Mouse (Mus musculus) frontal cortex, postnatal 10 days (tissue): ENCODE measurements at regions not wholly inside any gene's neighbourhood (a gene's known extent, or its start where the extent isn't known, plus 50 kb on each side); places are given as distances from the start of the nearest gene placed in this dataset.
A peak's percentile ranks its signal among the peaks of the same experiment; 100 is the strongest.

Source experiments
- DNase-seq, 2 experiments: peaks; one replicate each; pipeline ENCODE4 v3.0.0; 2022; ENCODE audit warnings: low spot score in 2 of 2, mixed read lengths in 1 of 2

DNA sequence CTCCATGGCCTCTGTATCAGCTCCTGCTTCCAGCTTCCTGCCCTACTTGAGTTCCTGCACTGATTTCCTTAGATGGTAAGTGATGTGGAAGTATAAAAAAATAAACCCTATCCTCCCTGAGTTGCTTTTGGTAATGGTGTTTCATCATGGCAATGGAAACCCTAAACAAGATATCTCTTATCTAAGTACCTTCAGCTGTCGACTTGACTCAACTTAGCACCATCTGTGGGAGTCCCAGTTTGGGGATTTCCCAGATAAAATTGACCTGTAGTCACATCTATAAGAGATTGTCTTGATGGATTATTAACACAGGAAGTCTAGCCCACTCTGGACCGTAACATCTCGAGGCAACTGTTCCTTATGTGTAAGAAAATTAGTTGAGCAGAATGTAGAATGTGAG lies 570.2 kb upstream of the Gm10306 start:
- no peak for DNase-seq

DNA sequence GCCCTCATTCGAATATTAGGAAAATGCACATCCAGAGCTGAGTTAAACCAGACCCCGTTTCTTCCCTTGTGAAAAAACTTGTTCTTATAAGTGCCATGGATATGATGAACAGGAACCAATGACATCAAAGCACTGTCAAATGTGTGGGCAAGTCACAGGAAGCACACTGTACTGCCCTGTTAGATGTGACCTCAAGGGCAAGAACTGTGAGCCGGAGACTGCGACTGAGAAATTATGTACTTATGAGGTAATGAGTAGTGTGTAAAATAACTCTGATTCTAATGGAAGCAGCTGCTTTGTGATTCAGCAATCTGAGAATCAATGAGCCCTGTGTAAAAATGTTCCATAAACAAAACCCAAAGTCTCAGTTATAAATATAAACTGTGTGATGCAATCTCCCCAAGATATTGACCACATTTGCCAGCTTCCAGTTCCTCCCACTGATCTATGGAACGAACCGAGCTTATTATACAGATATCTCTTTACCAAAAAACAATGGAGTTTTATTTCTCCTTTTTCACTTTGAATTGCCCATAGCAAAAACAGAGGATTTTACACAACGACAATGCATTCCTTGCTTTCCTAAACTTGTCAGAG lies 566.0 kb upstream of the Gm10306 start:
- no peak for DNase-seq

- DNase-seq, result no peak
Observed at GRCm38 (mm10) chr4:94005818-94006217, 550.5 kb upstream of the Gm10306 start.

DNA sequence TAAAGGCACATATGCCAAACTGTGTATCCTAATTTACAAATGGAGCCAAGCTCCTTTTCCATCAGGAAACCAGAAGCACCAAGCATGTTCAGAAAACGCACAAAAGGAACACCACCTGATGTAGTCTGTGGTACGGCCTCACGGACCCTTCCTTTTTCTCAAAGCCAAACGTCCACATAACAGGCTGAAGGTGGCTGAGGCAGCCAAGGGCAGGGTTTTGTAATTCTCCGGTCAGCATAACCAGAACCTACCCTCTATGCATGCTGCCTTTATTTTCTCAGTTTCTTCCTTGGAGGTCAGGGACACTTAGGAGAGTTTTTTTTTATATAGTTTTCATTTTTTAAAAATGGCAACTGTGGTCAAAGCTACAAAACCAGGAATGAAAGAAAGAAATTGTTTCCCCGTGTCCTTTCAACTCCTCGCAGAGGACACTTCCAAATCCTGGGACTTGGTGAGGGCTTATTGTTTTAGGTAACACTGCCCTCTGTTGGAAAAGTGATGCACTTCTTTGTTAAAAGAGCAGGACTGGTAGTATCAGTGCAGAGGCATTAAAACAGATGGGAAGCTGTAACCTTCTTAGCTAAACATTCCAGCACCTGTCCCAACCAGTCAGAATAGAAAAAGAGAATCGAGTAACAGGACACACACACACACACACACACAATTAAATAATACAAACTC lies 549.1 kb upstream of the Gm10306 start:
- DNase-seq, result peak; percentile 6 to 12

DNA sequence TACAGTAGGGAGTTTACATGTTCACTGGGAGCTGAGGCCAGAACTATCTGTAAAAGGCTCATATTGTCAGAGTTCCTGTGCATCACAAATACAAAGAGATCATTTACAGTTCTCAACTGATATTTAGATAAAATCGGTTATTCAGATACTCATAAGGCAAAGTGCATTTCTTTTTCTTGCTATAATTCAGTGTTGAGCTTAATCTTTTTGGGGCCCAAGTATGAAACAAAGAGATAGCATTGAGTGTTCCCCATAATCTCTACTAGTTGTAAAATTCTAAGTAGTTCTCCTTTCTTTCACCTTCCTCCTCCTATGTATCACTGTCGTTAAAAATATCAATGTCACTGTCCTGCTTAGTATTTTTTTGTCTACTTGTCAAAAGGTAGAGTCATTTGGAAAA lies 540.6 kb upstream of the Gm10306 start:
- no peak for DNase-seq

DNA sequence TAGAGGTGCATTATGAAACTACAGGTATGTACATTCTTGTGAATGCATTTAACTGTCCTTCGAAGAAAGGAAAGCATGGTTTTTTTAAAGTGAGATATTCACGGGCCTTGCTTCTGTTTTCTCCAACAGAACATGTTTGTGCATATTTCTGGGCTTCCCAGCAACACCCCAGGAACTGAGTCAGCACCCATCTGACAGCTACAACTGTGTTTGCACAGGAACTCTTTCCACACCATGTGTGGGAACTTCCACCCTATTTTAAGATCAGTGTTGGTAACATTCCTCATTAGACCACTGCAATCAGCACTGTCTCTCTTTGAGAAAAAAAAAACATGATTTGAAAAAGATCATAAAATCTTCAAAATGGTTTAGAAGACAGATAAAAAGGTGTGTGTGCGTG lies 538.6 kb upstream of the Gm10306 start:
- DNase-seq, result peak; percentile 5 to 17

DNA sequence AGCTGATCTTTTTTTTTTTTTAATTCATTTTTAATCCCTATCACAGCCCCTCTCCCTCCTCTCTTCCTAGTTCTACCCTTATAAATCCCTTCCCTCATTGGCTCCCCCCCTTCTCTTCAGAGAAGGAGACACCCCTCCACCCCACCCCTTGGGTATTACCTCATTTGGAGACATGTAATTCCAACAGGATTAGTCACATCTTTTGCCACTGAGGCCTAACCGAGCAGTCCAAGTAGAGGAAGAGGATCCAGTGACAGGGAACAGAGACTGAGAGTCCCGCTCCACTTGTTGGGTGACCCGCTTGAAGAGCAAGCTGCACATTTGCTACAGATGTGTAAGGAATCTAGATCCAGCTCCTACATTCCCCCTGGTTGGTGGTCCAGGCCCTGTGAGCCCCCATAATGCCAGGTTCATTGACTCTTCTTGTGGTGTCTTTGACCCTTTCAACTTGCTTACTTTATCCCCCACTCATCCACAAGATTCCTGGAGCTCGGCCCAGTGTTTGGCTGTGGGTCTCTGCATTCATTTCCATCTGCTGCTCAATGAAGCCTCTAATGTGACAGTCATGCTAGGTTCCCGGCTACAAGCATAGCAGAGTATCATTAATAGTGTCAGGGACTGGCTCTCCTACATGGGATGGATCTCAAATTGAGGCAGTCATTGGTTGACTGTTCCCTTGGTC lies 506.6 kb upstream of the Gm10306 start:
- DNase-seq, result no peak

DNA sequence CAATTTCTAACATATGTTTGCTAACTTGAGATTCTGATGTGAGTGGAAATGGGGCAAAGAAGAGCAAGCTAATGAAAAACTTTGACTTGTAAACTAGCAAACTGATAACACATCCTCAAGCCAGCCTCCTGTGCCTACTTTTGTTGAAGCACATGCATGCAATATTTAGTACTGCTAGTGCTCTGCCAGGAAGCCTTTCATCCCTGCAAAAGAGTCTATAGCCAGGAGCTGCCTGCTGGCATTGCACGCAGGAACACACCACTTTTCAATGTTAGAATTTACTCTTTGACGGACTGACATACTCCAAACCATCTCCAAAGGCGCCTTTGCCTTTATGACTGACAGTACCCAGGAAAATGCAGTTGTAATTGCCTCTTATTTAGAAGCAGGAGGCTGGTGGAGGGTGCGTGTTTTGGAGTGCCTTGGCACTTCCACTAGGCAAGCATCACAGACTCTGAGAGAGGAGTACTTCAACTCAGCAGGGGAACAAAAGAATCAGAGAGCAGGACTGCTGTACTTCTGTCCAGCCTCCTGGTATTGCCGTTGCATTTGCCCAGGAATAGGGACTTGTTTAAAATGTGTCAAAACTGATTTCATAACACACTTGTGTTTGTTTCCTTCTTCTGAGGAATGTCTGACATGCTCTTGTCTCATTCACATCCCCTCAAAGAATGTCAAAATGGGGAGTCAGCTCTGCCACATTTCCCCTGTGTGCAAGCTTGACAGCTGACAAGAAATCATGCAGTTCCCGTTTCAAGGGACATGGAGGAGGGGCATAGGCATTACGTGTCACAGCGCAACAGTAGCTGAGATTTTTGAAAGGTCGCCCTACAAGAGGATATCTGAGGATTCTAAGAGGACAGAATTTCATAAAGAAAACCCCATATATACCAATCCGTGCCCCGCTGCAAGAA lies 503.8 kb upstream of the Gm10306 start:
- no peak for DNase-seq

DNA sequence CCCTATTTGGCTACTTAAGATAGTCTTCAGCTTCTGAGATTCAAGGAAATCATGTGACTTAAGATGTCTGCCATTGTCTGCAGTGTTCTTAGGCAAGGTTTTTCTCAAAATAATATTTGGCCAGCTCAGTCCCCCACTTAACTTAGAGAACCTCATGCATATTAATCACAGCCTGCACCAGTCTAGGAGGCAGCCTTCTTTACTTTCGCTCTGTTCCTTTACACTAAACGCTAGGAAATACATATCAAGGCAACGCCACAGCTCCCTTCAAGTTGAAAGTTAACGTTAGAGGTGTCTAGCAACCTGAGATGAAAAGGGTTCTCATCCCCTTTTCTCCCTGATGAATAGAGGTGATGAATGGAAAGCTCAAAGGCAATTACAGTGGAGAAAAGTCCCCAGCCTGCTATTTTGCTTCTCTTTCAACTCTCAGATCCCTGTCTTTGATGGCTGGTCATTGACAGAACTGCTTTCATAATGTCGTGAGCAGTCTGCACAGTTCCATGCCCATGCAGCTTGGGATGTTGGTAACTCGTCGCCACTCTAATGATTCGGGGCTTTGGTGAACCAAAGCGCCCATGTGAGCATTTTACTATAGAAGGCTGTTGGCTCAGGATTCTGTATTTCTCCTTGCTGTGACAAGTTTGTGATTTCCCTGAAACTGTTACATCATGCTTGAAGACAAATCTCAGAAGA lies 483.0 kb upstream of the Gm10306 start:
- no peak for DNase-seq

GRCm38 (mm10) chr4:94082839-94083238 lies 473.5 kb upstream of the Gm10306 start:
- DNase-seq, result no peak

DNA sequence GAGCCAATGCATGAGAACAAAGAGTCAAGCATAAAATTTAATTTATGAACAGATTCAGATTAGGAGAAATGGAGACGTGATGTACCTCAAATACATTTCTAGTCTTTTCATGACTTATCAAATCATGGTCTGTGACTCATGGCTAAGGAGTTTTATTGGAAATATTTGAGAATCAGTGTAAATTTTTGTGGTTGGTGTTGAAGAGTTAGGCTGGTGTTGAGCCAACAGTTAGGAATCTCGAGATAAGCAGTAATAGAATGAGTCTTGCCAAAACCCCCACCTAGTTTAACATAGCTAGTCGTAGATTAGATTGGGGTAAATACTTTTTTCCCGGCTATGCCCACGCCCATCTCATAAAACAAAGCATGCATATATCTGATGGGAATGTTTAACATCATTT lies 462.0 kb upstream of the Gm10306 start:
- no peak for DNase-seq

DNA sequence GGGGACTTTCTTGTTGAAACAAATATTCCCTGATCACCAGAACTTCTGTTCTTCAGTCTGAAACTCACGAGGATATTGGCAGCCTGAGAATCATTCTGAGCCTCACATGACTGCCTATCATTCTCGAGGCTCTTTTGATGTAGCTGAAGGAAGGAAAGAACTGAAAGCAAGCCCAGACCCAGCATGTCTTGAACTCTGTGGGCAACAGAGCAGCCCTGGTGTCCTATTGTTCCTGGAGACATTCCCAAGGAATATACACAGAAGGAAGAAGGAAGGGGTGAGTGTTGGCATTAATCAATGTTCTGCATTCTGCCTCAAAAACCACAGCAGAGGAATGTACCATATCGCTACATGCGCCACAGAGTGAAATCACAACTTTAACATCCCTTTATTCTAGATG lies 449.4 kb upstream of the Gm10306 start:
- no peak for DNase-seq

GRCm38 (mm10) chr4:94116881-94117280 lies 439.5 kb upstream of the Gm10306 start:
- no peak for DNase-seq

- no peak for DNase-seq
Observed at GRCm38 (mm10) chr4:94124177-94124576, 432.2 kb upstream of the Gm10306 start.

GRCm38 (mm10) chr4:94137921-94138320 lies 418.4 kb upstream of the Gm10306 start:
- no peak for DNase-seq

GRCm38 (mm10) chr4:94144901-94145801 lies 411.2 kb upstream of the Gm10306 start:
- no peak for DNase-seq

DNA sequence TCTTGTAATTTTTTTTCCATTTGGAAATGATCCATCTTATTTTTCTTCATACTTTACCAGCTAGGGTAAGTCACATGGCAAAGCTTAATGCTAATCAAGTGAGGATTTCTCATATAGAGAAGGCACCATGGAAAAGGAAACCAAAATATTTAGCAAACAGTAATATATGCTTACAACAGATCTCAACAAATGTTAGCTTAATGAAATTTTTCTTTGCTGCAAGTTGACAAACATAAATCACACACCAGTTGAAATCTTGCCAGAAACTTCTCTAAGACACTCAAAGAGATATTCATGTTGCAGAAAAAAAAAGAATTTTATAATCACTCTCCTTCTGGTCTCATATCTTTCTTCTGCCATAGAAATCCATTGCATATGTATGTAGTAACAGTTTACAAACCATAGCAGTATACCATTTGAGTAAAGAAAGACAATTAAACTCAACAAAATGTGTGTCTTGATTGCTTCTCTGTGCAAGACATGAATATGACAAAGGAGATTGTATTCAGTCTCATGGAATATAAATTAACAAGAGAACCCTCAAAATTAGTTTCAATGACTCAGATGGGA lies 408.3 kb upstream of the Gm10306 start:
- no peak for DNase-seq

GRCm38 (mm10) chr4:94149056-94149455 lies 407.3 kb upstream of the Gm10306 start:
- no peak for DNase-seq

DNA sequence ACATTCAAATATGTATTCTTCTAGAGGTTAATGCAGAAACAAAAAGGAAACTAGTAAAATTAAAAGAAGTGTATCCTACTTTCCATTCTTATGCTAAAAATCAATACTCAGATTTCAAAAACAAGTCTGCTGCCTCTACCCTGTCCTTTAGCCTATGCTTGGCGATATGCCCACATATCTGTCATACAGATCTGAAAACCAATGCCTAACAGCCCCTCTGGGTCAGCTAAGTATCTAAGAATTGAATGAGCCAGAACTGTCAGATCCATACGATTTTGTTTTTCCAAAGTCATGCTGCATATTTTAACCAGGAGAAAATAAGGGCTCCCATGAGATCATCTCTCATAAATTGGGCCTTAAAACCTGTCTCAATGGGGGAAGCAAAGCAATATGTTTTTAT lies 395.7 kb upstream of the Gm10306 start:
- no peak for DNase-seq

DNA sequence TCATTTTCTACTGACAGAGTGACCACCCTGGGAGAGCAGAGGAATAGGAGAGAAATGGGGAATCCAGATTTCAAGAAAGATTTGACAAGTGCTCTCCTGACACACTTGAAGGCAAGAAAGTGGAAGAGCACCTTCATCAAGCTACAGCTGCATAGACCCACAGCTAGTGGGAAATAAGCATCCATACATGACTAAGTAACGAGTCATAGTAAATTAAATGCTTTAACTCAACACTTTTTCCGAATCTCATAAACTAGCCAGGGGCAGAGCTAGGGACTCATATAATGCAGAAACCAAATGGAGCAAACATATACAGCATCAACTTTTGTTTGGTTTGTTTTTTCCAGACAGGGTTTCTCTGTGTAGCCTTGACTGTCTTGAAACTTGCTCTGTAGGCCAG lies 383.2 kb upstream of the Gm10306 start:
- DNase-seq, result no peak
